Mouse (Mus musculus) kidney, adult 2 months (tissue): ENCODE measurements at regions not wholly inside any gene's neighbourhood (a gene's known extent, or its start where the extent isn't known, plus 50 kb on each side); places are given as distances from the start of the nearest gene placed in this dataset.

Experiments
- DNase-seq: peaks from one replicate; pipeline ENCODE4 v3.0.0; 2021
- H3K27ac ChIP-seq: fragments of 200-500 bp; 2 replicates; pipeline ENCODE4 v1.5.1; 2012; ENCODE audit warnings: low read depth, low read length, control low read depth, inconsistent platforms; ENCODE audit not compliant: insufficient read depth
- H3K27me3 ChIP-seq: fragments of 200-500 bp; replicated peaks from 2 replicates; pipeline ENCODE4 v1.6.1; 2012; ENCODE audit warnings: mild to moderate bottlenecking, moderate library complexity, low read length, inconsistent platforms; ENCODE audit not compliant: control insufficient read depth, insufficient read depth
- H3K36me3 ChIP-seq: fragments of 200-500 bp; 2 replicates; pipeline ENCODE4 v1.6.1; 2012; ENCODE audit warnings: mild to moderate bottlenecking, moderate library complexity, low read length, inconsistent platforms; ENCODE audit not compliant: control insufficient read depth, insufficient read depth
- H3K4me1 ChIP-seq: fragments of 200-500 bp; 2 replicates; pipeline ENCODE4 v1.6.1; 2011; ENCODE audit warnings: low read length; ENCODE audit not compliant: control insufficient read depth, insufficient read depth
- H3K4me3 ChIP-seq: fragments of 200-500 bp; 2 replicates; pipeline ENCODE4 v1.5.1; 2011; ENCODE audit warnings: mild to moderate bottlenecking, low read depth, low read length, control low read depth; ENCODE audit not compliant: insufficient read depth
- CTCF ChIP-seq: fragments of 200-500 bp; conservative IDR thresholded peaks from 2 replicates; pipeline ENCODE4 v1.5.1; 2011; ENCODE audit warnings: low read depth, mild to moderate bottlenecking, control low read depth, low read length, moderate library complexity, mixed read lengths; ENCODE audit not compliant: insufficient read depth, insufficient read length
- POLR2A ChIP-seq: fragments of 200-500 bp; IDR thresholded peaks from one replicate; pipeline ENCODE4 v1.6.1; 2011; ENCODE audit warnings: low read depth, low read length, control low read depth
- WGBS: fragments of 180-500 bp; shearing (Covaris S2); methylation state at CpG from one replicate; pipeline ENCODE4 v1.1.7; 2018; 5-methylcytosine and 5-hydroxymethylcytosine counted together

DNA sequence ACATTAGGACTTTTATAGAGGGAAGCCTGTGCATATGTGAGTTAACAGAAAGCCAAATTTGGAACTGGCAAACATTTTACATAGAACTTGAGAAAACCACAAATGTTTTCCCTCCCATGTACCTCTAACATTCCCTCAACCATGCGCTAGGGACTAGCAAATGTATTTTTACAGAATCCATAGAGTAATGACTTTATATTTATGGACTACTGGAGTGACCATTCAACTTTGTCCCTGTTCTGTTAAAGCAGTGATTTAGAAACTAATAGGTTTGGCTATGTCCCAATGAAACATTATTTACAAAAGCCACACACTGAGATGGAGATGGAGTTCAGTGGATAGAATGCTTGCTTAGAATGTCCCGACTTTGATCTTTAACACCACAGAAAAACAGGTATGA, 557.0 kb downstream of the Ebf1 start:
- TF ChIP-seq CTCF (no peak), POLR2A (no peak)

GRCm38 (mm10) chr11:45174811-45175798, 558.0 kb downstream of the Ebf1 start:
- 40% methylated on average over 10 of the region's 10 CpGs for WGBS
- H3K27ac ChIP-seq = peak overlapping the region; percentile 86
- H3K4me3 ChIP-seq = no peak overlapping the region
- no peak for TF ChIP-seq POLR2A
- TF ChIP-seq CTCF = no peak
- H3K27me3 ChIP-seq = no peaks in the 10 kb centered on the region
- peak; percentile 68 for DNase-seq
- 0 out of 2 replicates have a peak, but pooled peaks cover 4% of the 10 kb centered on the region for H3K4me1 ChIP-seq
- H3K36me3 ChIP-seq = no peaks in the 10 kb centered on the region

More for the DNA sequence above, 557.0 kb downstream of the Ebf1 start:
- Histone ChIP-seq H3K36me3 (no peaks in the 10 kb centered on the region), H3K27me3 (no peaks in the 10 kb centered on the region), H3K4me1 (0 out of 2 replicates have a peak, but pooled peaks cover 4% of the 10 kb centered on the region), H3K27ac (no peak overlapping the region), H3K4me3 (no peak overlapping the region)
- 55% methylated on average over 2 of the region's 2 CpGs for WGBS
- DNase-seq = no peak

DNA sequence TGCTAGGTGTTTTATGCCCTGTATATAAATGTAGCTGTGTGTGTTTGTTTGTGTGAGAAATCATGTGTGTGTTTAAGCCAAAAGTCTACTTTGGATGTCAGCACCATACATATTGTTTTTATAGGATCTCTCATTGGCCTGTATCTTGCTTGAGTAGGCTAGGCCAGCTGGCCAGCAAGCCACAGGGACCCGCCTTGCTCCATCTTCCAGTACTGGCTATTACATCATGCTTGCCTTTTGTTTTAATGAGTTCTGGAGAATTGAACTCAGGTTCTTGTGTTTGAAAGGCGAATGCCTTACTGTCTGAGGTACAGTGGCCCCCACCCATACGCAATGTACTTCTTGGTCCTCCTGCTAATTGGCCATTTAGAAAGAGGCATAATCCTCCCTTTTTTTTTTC, 559.9 kb downstream of the Ebf1 start:
- no peak for DNase-seq
- Histone ChIP-seq H3K4me3 (no peak overlapping the region), H3K4me1 (0 out of 2 replicates have a peak, but pooled peaks cover 4% of the 10 kb centered on the region), H3K27me3 (no peaks in the 10 kb centered on the region), H3K27ac (no peak overlapping the region), H3K36me3 (no peaks in the 10 kb centered on the region)
- 98% methylated on average over 3 of the region's 3 CpGs for WGBS
- TF ChIP-seq CTCF (no peak), POLR2A (no peak)

DNA sequence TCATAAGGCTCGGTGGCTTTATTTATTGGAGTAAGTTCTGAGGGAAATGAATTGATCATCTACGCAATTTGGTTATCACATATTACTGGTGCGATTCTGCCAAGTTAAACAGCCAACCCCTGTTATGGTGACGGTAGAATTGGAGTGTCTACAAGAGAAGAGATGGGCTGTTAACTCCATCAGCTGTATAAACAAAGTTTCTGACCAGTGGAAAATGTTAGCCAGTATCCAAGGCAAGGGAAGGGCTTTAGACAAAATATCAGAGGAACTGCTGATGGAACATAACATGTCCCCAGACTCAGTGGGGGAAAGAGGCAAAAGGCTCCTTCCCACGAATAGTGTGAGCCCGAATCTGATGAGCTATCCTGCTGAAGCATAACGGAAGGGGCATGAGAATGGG, 560.9 kb downstream of the Ebf1 start:
- TF ChIP-seq POLR2A (no peak), CTCF (no peak)
- H3K27me3 ChIP-seq = no peaks in the 10 kb centered on the region
- no peaks in the 10 kb centered on the region for H3K36me3 ChIP-seq
- WGBS = 70% methylated on average over 7 of the region's 7 CpGs
- no peak for DNase-seq
- no peak overlapping the region for H3K27ac ChIP-seq
- H3K4me3 ChIP-seq = no peak overlapping the region
- 0 out of 2 replicates have a peak, but pooled peaks cover 4% of the 10 kb centered on the region for H3K4me1 ChIP-seq

GRCm38 (mm10) chr11:45179019-45179418, 561.9 kb downstream of the Ebf1 start:
- no peak overlapping the region for H3K27ac ChIP-seq
- 43% methylated on average over 1 of the region's 1 CpGs for WGBS
- DNase-seq = peak; percentile 19

DNA sequence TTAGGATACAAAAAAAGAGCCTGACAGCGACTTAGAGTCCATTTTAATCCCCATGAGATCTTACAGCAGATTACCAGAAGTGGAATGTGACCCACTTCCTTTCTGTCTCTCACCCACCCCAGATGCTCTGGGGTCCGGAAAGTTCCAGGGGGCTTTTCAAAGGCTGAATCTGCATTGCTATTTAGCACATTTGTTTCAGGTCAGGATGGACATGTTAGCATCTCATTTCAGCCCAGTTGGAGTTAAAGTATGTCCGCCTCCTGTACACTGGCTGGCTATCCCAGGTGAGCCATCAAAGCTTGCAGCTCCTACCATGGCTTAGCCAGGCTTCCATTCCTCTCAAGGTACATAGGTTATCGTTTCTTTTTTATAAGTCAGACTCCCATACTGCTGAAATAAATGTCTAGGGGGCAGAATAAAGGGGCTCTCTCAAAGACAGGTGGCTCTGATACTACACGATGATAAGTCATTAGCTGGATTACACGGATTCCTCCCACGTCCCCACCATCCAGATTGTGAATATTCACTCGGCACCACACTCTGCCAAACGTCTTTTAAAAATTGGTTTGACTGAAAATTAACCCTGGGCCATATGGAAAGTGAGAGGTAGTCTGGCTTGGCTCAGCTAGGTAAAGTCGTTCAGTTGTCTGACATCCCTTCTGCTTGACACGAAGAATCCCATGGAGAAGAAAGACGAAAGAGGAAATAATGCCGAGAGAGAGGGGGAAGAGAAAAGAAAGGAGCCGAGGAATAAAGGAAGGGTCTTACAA, 573.7 kb downstream of the Ebf1 start:
- no peaks in the 10 kb centered on the region for H3K36me3 ChIP-seq
- no peak overlapping the region for H3K27ac ChIP-seq
- no peak for TF ChIP-seq CTCF
- no peak for TF ChIP-seq POLR2A
- H3K4me3 ChIP-seq = no peak overlapping the region
- H3K27me3 ChIP-seq = no peaks in the 10 kb centered on the region
- no peak for DNase-seq
- 82% methylated on average over 14 of the region's 14 CpGs for WGBS
- H3K4me1 ChIP-seq = no peaks in the 10 kb centered on the region

More at GRCm38 (mm10) chr11:45179019-45179418, 561.9 kb downstream of the Ebf1 start:
- no peak for TF ChIP-seq CTCF
- no peak for TF ChIP-seq POLR2A
- H3K36me3 ChIP-seq = no peaks in the 10 kb centered on the region
- H3K4me3 ChIP-seq = no peak overlapping the region
- H3K27me3 ChIP-seq = no peaks in the 10 kb centered on the region
- 0 out of 2 replicates have a peak, but pooled peaks cover 4% of the 10 kb centered on the region for H3K4me1 ChIP-seq
